Mouse (Mus musculus) E14TG2a.4 (cell line): ENCODE measurements at regions not wholly inside any gene's neighbourhood (a gene's known extent, or its start where the extent isn't known, plus 50 kb on each side); places are given as distances from the start of the nearest gene placed in this dataset.

Experiments used
- CTCF ChIP-seq: conservative IDR thresholded peaks from 2 replicates; pipeline ENCODE4 v1.5.1; 2014; ENCODE audit warnings: low read length
- POU5F1 ChIP-seq: IDR thresholded peaks from 2 replicates; pipeline ENCODE4 v1.6.1; 2014; ENCODE audit warnings: low read length, borderline replicate concordance

DNA sequence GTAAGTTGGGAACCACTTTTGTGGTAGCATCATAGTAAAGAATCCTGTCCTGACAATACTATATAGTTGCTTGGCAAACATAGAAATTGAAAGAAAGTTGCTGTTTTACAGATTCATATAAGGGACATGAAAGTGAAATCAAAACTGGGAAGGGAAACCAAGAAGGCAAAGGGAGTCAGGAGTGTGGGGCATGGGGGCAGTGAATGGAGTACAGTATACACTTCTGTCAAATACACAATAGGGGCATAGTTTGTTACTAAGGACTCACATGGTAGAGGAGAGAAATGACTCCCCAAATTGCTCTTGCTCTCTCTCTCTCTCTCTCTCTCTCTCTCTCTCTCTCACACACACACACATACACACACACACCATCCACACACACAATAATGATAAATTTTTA is 185.1 kb downstream of the Kdr start:
- TF ChIP-seq CTCF = no peak
- no peak for TF ChIP-seq POU5F1
